Mouse (Mus musculus): ENCODE measurements around the gene Sult3a2.

DNA sequence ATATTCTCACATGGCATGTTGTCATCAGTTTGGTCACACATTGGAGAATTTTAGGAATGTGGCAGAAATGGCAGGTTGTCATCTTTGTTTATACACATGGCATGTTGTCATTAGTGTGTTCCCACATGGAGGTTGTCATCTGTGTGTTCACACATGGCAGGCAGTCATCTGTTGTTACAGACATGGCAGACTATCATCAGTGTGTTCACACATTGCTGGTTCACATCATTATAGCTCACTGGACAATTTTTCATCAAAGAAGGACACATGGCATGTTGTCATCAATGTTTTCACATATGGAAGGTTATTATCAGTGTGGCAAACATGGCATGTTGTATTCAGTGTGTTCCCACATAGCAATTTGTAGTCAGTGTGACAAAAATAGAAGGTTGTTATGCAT lies 53.3 kb downstream of the Sult3a2 start:
- no peak for TF ChIP-seq GATA1 (IDR thresholded peaks at IDR 0.05; ENCODE audit: borderline replicate concordance, low read length)
- no peak for TF ChIP-seq FLI1 (IDR thresholded peaks at IDR 0.05; ENCODE audit: low read length)

Measured in megakaryocyte, embryonic 14.5 days (primary cell).